ENCODE assay signal across 19 mouse cellular contexts in the genomic region with DNA sequence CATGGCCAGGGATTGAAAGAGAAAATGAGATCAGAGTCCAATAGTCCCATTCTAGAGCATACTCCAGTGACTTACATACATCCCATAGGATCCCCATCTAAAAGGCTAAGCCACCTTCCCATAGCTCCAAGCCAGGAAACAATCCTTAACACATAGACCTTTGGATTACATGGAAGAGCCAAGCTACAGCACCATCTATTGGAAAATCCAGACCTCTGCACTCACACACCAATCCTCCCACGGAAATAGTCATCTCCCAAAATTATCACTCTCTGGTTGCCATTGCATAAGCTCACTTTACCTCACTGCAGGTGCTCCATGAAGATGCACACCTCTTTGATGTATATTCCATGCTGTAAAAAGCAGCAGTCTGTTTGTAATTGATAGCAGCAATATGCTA.
A peak's percentile ranks its signal among the peaks of the same experiment; 100 is the strongest.
DNase-seq lines count a peak whose midpoint lies in the region; ATAC-seq and TF ChIP-seq lines count a peak whose summit lies in the region.
"Had no signal": no experiment of that assay in that cellular context is flagged by ENCODE, and none has a peak within 500 bp of the region (broad histone marks: within the 10 kb centered on the region; RNA-seq: fewer than 3 reads in every experiment).

No protein-coding gene starts in this region.

- H3K9me3 ChIP-seq in E14TG2a.4 (ENCODE audit: low read length), result no peaks in the 10 kb centered on the region
- H3K9me3 ChIP-seq: embryonic facial prominence, embryonic 12.5 days; liver, embryonic 15.5 days; midbrain, embryonic 10.5 days; neural tube, embryonic 13.5 days had no signal

- CTCF ChIA-PET in Patski (lab: Charles Lee), result no interaction called here

- in situ Hi-C loops in Patski (cut with MboI; ENCODE audit: low pct_unique_long_range_greater_than_20kb), result loop anchor here (25.0 kb wide), 1 partner anchor 826 kb away; a partner anchor contains a TSS

- intact Hi-C loops in left cerebral cortex, adult 2 months (cut with DNase I), result loop anchor here (5.0 kb wide), 1 partner anchor 831 kb away; a partner anchor contains a TSS
- intact Hi-C loops in left cerebral cortex, postnatal 4 days (cut with DNase I), result no loop called here

- POLR2A ChIA-PET in Patski (lab: Charles Lee), result no interaction called here

- H3K27me3 ChIP-seq in E14TG2a.4 (ENCODE audit: insufficient read depth, low read length) (no peaks in the 10 kb centered on the region), Patski (peaks cover 20% of the 10 kb centered on the region)
- H3K27me3 ChIP-seq: embryonic facial prominence, embryonic 12.5 days; liver, embryonic 15.5 days; neural tube, embryonic 13.5 days had no signal

- no peak overlapping the region for H3K27ac ChIP-seq in left cerebral cortex, adult 2 months
- H3K27ac ChIP-seq: embryonic facial prominence, embryonic 12.5 days; liver, embryonic 15.5 days; midbrain, embryonic 10.5 days; neural tube, embryonic 13.5 days had no signal

- peak; percentile 78 for ATAC-seq in frontal cortex, adult (ENCODE audit: low TSS enrichment)
- no peak for ATAC-seq in Patski

- no peaks in the 10 kb centered on the region for H3K36me3 ChIP-seq in E14TG2a.4 (ENCODE audit: insufficient read depth, low read length)
- H3K36me3 ChIP-seq: embryonic facial prominence, embryonic 12.5 days; liver, embryonic 15.5 days; midbrain, embryonic 10.5 days; neural tube, embryonic 13.5 days had no signal

- peak; percentile 46 for TF ChIP-seq CTCF in left cerebral cortex, adult 2 months (IDR thresholded peaks at IDR 0.05)
- peak; percentile 11; the same call in 1 of the 2 replicates for TF ChIP-seq CTCF in E14TG2a.4 (conservative IDR thresholded peaks at IDR 0.05; ENCODE audit: low read length)
- TF ChIP-seq CTCF in Patski (IDR thresholded peaks at IDR 0.05), result peak; percentile 42

- no peak overlapping the region for H3K4me3 ChIP-seq in left cerebral cortex, adult 2 months
- no peak overlapping the region for H3K4me3 ChIP-seq in E14TG2a.4 (replicated peaks; ENCODE audit: low read length)
- H3K4me3 ChIP-seq: embryonic facial prominence, embryonic 12.5 days; liver, embryonic 15.5 days; midbrain, embryonic 10.5 days; neural tube, embryonic 13.5 days had no signal

- no peak for DNase-seq in frontal cortex, postnatal 10 days (ENCODE audit: low spot score in 2 of 2)
- DNase-seq in left cerebral cortex, adult 2 months (ENCODE audit: extremely low spot score in 1 of 2, low spot score in 2 of 2), result no peak
- DNase-seq in left cerebral cortex, postnatal 4 days, result no peak
- DNase-seq in Patski (ENCODE audit: low read depth, low spot score), result no peak
- no peak for DNase-seq in thymus, postnatal 10 days (ENCODE audit: low spot score in 2 of 2)
- no peak for DNase-seq in ovary, postnatal 36 days (ENCODE audit: low spot score)
- DNase-seq: adrenal gland, postnatal 14 days; cerebellum, postnatal 14 days; gastrocnemius, postnatal 36 days; heart, postnatal 36 days; kidney, postnatal 4 days; lung, postnatal 4 days; thymus, postnatal 36 days had no signal

- no peaks in the 10 kb centered on the region for H3K4me1 ChIP-seq in E14TG2a.4 (replicated peaks; ENCODE audit: low read depth, low read length)
- H3K4me1 ChIP-seq: embryonic facial prominence, embryonic 12.5 days; liver, embryonic 15.5 days; midbrain, embryonic 10.5 days; neural tube, embryonic 13.5 days had no signal
